16 mouse cellular contexts compared by ENCODE assay signal in genomic region chr9:123280775-123281174, GRCm38 (mm10).
"Had no signal": no experiment of that assay in that cellular context is flagged by ENCODE, and none has a peak within 500 bp of the region (broad histone marks: within the 10 kb centered on the region; RNA-seq: fewer than 3 reads in every experiment).

No protein-coding gene starts in this region.

- H3K4me3 ChIP-seq: lung, embryonic 15.5 days; midbrain, embryonic 13.5 days; midbrain, embryonic 15.5 days; neural tube, embryonic 12.5 days; stomach, embryonic 15.5 days had no signal

- H3K4me2 ChIP-seq: lung, embryonic 15.5 days; midbrain, embryonic 11.5 days; midbrain, embryonic 13.5 days; midbrain, embryonic 15.5 days; neural tube, embryonic 12.5 days; stomach, embryonic 15.5 days had no signal

- DNase-seq: lung, adult 2 months; lung, postnatal 14 days; lung, postnatal 36 days; right cerebral cortex, postnatal 14 days; thymus, adult 2 months; thymus, postnatal 25 days; thymus, postnatal 4 days had no signal

- ATAC-seq: lung, postnatal 0 days; midbrain, embryonic 13.5 days; midbrain, embryonic 15.5 days had no signal

- H3K4me1 ChIP-seq: lung, embryonic 15.5 days; midbrain, embryonic 13.5 days; midbrain, embryonic 15.5 days; neural tube, embryonic 12.5 days; stomach, embryonic 15.5 days had no signal

- H3K36me3 ChIP-seq: lung, embryonic 15.5 days; midbrain, embryonic 13.5 days; midbrain, embryonic 15.5 days; neural tube, embryonic 12.5 days; stomach, embryonic 15.5 days had no signal

- H3K27ac ChIP-seq: lung, embryonic 15.5 days; macrophage; midbrain, embryonic 13.5 days; midbrain, embryonic 15.5 days; neural tube, embryonic 12.5 days; stomach, embryonic 15.5 days; stomach, postnatal 0 days had no signal

- H3K9ac ChIP-seq: lung, embryonic 15.5 days; midbrain, embryonic 13.5 days; midbrain, embryonic 15.5 days; neural tube, embryonic 12.5 days; stomach, embryonic 15.5 days had no signal

- H3K9me3 ChIP-seq: lung, embryonic 15.5 days; midbrain, embryonic 13.5 days; midbrain, embryonic 15.5 days; neural tube, embryonic 12.5 days; stomach, embryonic 15.5 days had no signal

- H3K27me3 ChIP-seq: lung, embryonic 15.5 days; midbrain, embryonic 13.5 days; midbrain, embryonic 15.5 days; neural tube, embryonic 12.5 days; stomach, embryonic 15.5 days had no signal
